Mouse (Mus musculus) neural tube, embryonic 14.5 days (tissue): ENCODE measurements at regions not wholly inside any gene's neighbourhood (a gene's known extent, or its start where the extent isn't known, plus 50 kb on each side); places are given as distances from the start of the nearest gene placed in this dataset.

Source experiments
- ATAC-seq: fragments of 200-750 bp; cut with Nextera tagmentation; 2 replicates; pipeline ENCODE4 v1.8.0; 2017; ENCODE audit warnings: low read depth, mild to moderate bottlenecking, moderate TSS enrichment, moderate library complexity
- H3K27ac ChIP-seq: fragments of 300-500 bp; sonication (generic); 2 replicates; pipeline ENCODE4 v1.5.1; 2014; ENCODE audit warnings: low read depth, mild to moderate bottlenecking, control low read depth, low read length, moderate library complexity, mixed read lengths
- H3K27me3 ChIP-seq: fragments of 300-500 bp; sonication (generic); 2 replicates; pipeline ENCODE4 v1.6.1; 2014; ENCODE audit warnings: low read length; ENCODE audit not compliant: control insufficient read depth, insufficient read depth
- H3K36me3 ChIP-seq: fragments of 300-500 bp; sonication (generic); 2 replicates; pipeline ENCODE4 v1.6.1; 2014; ENCODE audit warnings: low read length, mixed read lengths; ENCODE audit not compliant: control insufficient read depth, insufficient read depth
- H3K4me1 ChIP-seq: fragments of 300-500 bp; sonication (generic); 2 replicates; pipeline ENCODE4 v1.6.1; 2014; ENCODE audit warnings: low read length; ENCODE audit not compliant: control insufficient read depth, insufficient read depth
- H3K4me2 ChIP-seq: fragments of 300-500 bp; sonication (generic); 2 replicates; pipeline ENCODE4 v1.6.1; 2014; ENCODE audit warnings: mild to moderate bottlenecking, low read depth, low read length, control low read depth
- H3K4me3 ChIP-seq: fragments of 300-500 bp; sonication (generic); 2 replicates; pipeline ENCODE4 v1.5.1; 2014; ENCODE audit warnings: low read depth, low read length, control low read depth, mixed read lengths
- H3K9ac ChIP-seq: fragments of 300-500 bp; sonication (generic); replicated peaks from 2 replicates; pipeline ENCODE4 v1.6.1; 2014; ENCODE audit warnings: low read depth, mild to moderate bottlenecking, control low read depth, low read length, mixed read lengths
- H3K9me3 ChIP-seq: fragments of 300-500 bp; sonication (generic); 2 replicates; pipeline ENCODE4 v1.6.1; 2016; ENCODE audit warnings: low read length; ENCODE audit not compliant: control insufficient read depth
- WGBS: fragments of 180-500 bp; shearing (Covaris S2); extraction: QIAGEN DNeasy Blood & Tissue Kit; methylation state at CpG from one replicate; pipeline ENCODE4 v1.1.7; 2014; 5-methylcytosine and 5-hydroxymethylcytosine counted together

DNA sequence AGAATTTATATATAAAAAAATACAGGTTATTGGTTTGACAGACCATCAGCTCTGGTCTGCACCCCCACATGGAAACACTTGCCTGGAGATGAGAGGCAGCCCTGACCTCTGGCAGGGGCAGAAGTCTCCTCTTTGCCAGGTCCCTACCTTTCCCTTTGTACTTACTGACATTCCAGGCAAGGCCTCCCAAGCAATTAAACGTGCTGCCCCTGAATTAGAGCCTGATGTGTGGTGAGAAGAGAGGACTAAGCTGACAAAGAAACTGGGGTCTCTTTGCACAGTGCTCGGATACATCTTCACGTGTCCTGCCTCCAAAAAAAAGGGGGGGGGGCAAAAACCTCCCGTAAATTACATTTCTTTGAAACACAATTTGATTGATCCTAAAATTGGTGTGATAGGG is 175.5 kb downstream of the Gas1 start:
- ATAC-seq, result no peak
- H3K9me3 ChIP-seq, result no peaks in the 10 kb centered on the region

GRCm38 (mm10) chr13:60000618-60001347 is 176.4 kb downstream of the Gas1 start:
- Histone ChIP-seq H3K9ac (no peak overlapping the region), H3K27ac (no peak overlapping the region), H3K36me3 (no peaks in the 10 kb centered on the region), H3K4me2 (no peak overlapping the region), H3K9me3 (no peaks in the 10 kb centered on the region), H3K4me3 (no peak overlapping the region), H3K4me1 (no peaks in the 10 kb centered on the region), H3K27me3 (no peaks in the 10 kb centered on the region)
- 60% methylated on average over 8 of the region's 8 CpGs for WGBS
- no peak for ATAC-seq

More for the DNA sequence above, 175.5 kb downstream of the Gas1 start:
- no peaks in the 10 kb centered on the region for H3K27me3 ChIP-seq
- 49% methylated on average over 4 of the region's 4 CpGs for WGBS
- H3K4me1 ChIP-seq, result no peaks in the 10 kb centered on the region
- H3K36me3 ChIP-seq, result no peaks in the 10 kb centered on the region
- no peak overlapping the region for H3K4me3 ChIP-seq
- no peak overlapping the region for H3K4me2 ChIP-seq
- no peak overlapping the region for H3K27ac ChIP-seq
- no peak overlapping the region for H3K9ac ChIP-seq

DNA sequence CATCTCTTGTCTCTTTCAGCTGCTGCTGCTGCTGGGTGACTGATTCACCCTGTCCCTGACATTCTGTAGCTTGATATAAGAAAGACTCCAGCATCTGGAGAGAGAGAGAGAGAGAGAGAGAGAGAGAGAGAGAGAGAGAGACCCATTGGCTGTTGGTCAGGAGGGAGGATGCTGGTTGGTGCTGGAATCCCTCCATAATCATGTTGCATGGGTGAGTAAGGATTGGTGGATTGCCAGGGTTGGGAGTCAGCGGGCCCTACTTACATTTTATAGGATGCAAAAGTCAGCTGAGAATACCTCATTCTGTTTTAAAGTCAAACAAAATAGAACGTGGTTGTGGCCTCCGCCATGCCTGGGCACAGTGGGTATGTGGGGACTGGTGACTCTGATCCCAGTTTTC is 174.5 kb upstream of the Tut7 start:
- ATAC-seq, result no peak
- no peaks in the 10 kb centered on the region for H3K4me1 ChIP-seq
- H3K27me3 ChIP-seq, result no peaks in the 10 kb centered on the region
- 88% methylated on average over 3 of the region's 3 CpGs for WGBS
- no peak overlapping the region for H3K4me3 ChIP-seq
- no peaks in the 10 kb centered on the region for H3K36me3 ChIP-seq
- no peaks in the 10 kb centered on the region for H3K9me3 ChIP-seq
- no peak overlapping the region for H3K9ac ChIP-seq
- no peak overlapping the region for H3K4me2 ChIP-seq
- H3K27ac ChIP-seq, result no peak overlapping the region

- Histone ChIP-seq H3K9me3 (no peaks in the 10 kb centered on the region), H3K4me2 (no peak overlapping the region), H3K27ac (no peak overlapping the region), H3K36me3 (no peaks in the 10 kb centered on the region), H3K4me1 (no peaks in the 10 kb centered on the region), H3K27me3 (no peaks in the 10 kb centered on the region), H3K4me3 (no peak overlapping the region), H3K9ac (no peak overlapping the region)
- 80% methylated on average over 13 of the region's 13 CpGs for WGBS
- no peak for ATAC-seq
Observed at GRCm38 (mm10) chr13:59996146-59996814, 173.3 kb upstream of the Tut7 start.

DNA sequence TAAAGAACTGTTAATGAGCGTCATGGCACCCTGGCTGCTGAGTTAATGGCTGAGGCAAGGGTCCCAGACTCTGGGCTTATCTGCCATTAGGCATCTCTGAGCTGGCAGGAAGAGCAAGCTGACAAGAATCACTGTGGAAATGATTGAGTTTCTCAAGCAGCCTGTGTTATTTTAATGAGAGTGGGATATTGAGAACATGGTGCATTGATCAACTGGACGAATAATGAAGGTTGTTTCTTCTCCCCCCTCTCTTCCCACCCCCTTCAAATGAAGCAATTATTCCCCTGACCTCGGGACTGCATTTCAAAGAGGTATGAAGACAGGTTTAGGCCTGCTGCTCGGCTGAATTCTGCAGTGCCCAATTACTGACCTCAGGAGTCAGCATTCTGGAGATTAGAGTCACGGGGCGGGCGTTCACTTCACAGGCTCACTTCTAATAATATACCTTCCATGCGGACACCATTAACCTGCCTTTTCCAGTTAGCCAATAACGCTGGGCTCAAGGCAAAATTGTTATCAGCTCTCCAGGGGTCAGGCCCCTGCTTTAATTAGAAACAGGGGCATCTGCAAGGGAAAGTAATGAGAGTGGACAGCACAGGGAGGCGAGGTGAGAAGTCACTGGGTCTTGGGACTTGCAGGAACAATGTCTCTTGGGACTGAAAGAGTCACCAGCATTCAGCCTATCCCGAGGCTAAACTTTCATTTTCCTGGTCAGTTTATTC is 170.0 kb upstream of the Tut7 start:
- Histone ChIP-seq H3K9me3 (no peaks in the 10 kb centered on the region), H3K4me3 (no peak overlapping the region), H3K4me1 (no peaks in the 10 kb centered on the region), H3K36me3 (no peaks in the 10 kb centered on the region), H3K27ac (no peak overlapping the region; the same call in 1 of the 2 replicates), H3K27me3 (no peaks in the 10 kb centered on the region), H3K4me2 (no peak overlapping the region), H3K9ac (no peak overlapping the region)
- WGBS, result 61% methylated on average over 11 of the region's 11 CpGs
- peak; percentile 28; the same call in 1 of the 2 replicates for ATAC-seq

DNA sequence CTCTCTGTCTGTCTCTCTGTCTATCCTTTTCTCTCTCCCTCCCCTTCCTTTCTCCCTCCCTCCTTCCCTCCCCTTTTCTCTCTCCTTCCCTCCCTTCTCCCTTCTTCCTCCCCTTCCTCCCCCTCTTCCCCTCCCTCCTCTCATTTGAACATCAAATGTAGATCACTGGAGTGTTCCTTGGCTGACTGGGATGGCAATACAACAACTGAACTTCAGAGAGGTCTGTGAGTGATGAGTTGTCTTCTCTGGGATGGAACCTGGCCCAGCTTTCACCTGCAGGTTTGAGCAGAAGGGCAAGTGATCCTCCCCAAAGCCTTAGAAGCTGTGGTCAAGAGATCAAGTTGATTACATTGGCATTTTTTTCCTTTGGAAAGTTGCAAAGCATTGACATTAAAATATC is 169.4 kb upstream of the Tut7 start:
- Histone ChIP-seq H3K27me3 (no peaks in the 10 kb centered on the region), H3K9ac (no peak overlapping the region), H3K36me3 (no peaks in the 10 kb centered on the region), H3K4me1 (no peaks in the 10 kb centered on the region), H3K4me2 (no peak overlapping the region), H3K4me3 (no peak overlapping the region), H3K9me3 (no peaks in the 10 kb centered on the region), H3K27ac (no peak overlapping the region; the same call in 1 of the 2 replicates)
- ATAC-seq, result no peak

DNA sequence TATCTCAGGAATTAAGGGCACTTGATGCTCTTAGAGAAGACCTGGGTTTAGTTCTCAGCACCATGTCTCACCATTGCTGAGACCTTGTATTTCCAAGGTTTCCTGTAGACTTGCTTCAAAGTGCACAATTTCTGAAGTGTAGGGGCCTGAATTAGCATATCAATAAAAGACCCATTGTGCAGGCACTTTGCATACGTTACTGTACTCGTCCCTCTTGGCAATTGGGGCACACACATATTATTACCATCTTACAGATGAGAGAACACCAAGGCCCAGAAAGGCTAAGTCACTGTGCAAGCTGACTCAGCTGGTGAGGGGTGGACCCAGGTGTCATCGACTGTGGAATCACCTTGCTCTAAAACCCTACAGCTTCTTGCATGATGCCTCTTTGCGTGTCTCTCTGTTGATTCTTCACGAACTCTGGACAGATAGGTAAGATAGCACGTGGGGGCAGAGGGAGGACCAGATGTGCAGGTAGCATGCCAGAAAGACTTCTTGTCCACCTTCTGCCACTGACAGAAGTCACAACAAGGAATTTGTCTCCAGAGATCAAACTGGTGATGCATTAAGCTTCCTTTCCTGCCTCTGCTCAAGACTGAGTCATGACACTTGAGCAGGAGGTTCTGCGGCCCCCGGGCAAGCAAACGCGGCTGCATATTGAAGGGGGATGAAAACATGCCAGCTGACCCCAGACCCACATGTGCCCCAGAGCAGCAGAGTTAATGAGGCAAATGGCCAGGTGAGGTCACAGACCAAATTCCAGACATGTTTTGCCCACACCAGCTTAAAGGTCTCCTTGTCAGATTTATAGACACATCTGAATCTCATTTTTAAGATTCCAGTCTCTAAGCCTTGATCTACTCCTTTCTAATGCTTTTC is 167.7 kb upstream of the Tut7 start:
- WGBS, result 70% methylated on average over 10 of the region's 10 CpGs
- ATAC-seq, result no peak
- Histone ChIP-seq H3K27me3 (no peaks in the 10 kb centered on the region), H3K36me3 (no peaks in the 10 kb centered on the region), H3K9me3 (no peaks in the 10 kb centered on the region), H3K9ac (no peak overlapping the region), H3K4me1 (no peaks in the 10 kb centered on the region), H3K4me2 (no peak overlapping the region), H3K27ac (no peak overlapping the region), H3K4me3 (no peak overlapping the region)

DNA sequence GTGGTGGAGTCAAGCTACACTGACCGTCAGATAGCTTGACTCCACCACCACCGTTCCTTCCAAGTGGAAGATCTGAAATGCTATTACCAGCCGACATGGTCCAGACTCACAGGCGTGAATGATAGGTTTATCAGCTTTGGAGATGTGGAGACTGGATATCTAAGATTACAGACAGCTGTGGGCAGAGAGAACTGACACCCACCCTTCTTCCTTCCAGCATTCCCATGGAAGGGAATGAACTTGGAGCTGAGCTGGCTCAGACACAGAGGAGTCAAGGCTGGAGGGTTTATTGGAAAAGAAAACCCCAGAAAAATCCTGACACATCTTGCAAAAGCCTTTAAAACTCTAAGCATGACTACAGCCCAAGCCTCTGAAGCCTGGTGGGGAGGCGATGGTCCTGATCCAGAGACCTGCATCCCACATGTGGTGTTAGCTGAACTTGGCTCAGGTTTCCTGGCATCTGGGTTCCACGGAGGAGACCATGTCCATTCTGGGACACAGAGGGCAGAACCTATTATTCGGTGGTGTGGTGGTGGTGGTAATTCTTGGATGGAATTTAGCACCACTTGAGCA is 165.5 kb upstream of the Tut7 start:
- Histone ChIP-seq H3K27ac (no peak overlapping the region), H3K4me3 (no peak overlapping the region), H3K4me1 (no peaks in the 10 kb centered on the region), H3K9ac (no peak overlapping the region), H3K36me3 (no peaks in the 10 kb centered on the region), H3K27me3 (no peaks in the 10 kb centered on the region), H3K9me3 (no peaks in the 10 kb centered on the region), H3K4me2 (no peak overlapping the region)
- WGBS, result 92% methylated on average over 7 of the region's 7 CpGs
- ATAC-seq, result no peak
